Mouse (Mus musculus) spleen, postnatal 10 days (tissue): ENCODE data around the gene Tmem150a.

Source experiments
- DNase-seq, 2 experiments: peaks; one replicate each; pipeline ENCODE4 v3.0.0; 2021 to 2022; ENCODE audit warnings: low spot score in 2 of 2

The Tmem150a gene

DNA sequence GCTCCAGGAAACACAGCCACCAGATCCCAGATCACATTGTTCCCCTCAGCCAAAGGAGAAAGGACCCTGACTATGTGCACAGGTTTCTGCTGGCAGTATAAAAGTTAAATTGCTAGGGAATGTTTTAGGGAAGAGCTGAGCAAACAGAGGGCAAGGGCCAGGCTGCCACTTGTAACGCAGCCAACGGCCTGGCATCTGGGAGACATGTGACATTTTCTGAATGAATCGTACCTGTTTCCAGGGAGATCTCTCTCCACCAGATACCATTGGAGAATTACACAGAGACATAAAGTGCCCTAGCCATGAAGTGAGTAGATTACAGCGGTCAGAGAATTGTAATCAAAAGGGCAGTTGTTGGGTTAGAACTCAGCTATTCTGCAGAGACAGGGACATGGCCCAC, 17.9 kb downstream of the Tmem150a start:
- no peak for DNase-seq

- no peak for DNase-seq
Measured at GRCm38 (mm10) chr6:72374206-72374605, 19.0 kb downstream of the Tmem150a start.

DNA sequence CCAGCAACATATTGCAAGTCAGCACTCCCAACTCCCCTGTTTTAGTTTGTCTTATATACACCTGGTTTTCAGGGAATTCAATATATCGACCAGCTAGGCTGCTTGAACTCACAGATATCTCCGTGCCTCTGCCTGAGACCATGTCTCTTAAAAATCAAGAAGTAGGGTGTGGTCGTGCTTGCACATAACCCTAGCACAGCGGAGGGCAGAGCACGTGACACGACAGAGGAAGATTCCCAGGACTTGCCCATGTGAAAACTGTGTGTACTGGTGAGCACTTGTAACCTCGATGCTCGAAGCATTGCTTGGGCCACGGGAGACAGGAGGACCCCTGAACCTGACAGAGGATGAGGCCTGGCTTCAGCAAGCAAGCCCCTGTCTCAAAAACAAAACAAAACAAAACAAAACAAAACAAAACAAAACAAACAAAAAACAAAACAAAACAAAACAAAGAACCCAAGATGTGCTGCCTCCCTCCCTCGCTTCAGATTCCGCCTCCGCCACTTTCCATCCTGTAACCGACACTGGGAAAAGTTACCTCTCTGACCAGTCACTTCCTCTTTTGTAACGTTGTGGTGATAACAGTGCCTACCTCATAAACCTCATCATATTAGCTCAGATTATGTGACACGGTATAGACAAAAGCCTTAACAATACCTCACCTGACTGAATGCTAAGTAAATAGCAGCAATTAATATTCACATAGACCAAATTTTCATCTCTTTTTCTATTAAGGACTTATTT, 19.7 kb downstream of the Tmem150a start:
- no peak for DNase-seq

GRCm38 (mm10) chr6:72378510-72379234, 23.4 kb downstream of the Tmem150a start:
- no peak for DNase-seq

DNA sequence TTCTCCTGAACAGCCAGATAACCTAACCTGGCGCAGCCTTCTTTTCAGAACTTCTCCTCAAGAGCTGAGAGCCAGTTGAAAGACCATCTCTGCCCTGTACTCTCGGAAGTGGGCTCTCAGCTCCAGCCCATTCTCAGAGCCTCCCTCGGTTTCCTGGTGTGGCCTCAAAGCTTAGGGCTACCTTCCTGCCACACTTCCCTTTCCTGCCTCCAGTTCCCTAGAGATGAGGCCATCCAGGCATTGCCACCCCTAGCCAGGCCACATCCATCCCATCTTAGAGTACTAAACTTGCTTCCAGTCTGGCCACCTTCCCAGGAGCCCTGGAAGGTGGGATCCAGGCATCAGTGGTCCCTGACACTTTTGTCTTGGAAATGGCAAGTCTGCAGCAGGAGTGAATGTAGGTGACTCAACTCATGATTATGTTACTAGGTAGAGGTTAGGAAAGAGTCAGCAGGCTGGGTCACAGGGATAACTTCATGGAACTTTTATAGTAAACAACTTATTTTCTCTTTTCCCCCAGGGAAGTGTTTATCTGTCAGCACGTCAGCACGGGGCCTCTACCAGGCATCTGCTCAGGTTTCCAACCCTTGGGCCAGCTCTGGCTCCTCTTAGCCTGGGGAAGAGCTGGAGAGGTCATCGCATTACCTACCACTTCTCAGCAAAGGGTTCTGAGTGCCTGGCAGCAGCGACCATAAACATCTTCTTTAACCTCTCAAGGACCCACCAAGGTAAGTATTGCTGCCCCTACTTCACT, 24.3 kb downstream of the Tmem150a start:
- DNase-seq = peak in 1 of 2 experiments; percentile 58

- DNase-seq = peak; percentile 93 to 95
Measured at GRCm38 (mm10) chr6:72380131-72380770, 25.0 kb downstream of the Tmem150a start, which contains the start of gene Vamp5. Gene Vamp5 (minus strand): TSS chr6:72380468.

DNA sequence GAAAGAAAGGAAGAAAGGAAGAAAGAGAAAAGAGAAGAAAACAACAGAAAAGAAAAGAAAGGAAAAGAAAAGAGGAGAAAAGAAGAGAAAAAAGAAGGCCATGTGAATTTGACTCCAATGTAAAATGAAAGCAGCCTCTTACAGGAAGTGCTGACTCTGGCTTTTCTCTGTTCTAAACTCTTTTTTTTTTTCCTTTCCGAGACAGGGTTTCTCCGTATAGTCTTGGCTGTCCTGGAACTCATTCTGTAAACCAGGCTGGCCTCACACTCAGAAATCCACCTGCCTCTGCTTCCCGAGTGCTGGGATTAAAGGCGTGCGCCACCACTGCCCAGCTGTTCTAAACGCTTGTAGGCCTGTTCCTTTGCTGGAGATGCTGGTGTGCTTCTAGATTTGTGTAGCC, 27.2 kb downstream of the Tmem150a start:
- no peak for DNase-seq

GRCm38 (mm10) chr6:72383142-72383820, 28.0 kb downstream of the Tmem150a start:
- DNase-seq = peak in 1 of 2 experiments; percentile 41

DNA sequence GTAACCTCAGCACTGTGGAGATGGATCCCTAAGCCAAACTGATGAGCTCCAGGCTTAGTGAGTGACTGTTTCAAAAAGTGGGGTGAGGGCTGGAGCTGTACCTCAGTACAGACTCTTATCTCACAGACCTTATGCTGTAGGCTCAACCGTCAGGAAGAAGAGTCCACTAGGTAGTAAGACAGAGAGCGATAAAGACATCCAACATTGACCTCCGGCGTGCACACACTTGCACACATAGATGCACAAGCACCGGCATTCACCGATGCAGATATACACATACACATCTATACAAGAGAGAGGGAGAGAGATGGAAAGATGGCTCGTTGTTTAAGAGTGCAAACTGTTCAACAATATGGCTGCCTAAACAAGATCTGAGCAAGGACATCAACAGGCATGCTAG, 28.7 kb downstream of the Tmem150a start:
- peak in 1 of 2 experiments; percentile 33 for DNase-seq

DNA sequence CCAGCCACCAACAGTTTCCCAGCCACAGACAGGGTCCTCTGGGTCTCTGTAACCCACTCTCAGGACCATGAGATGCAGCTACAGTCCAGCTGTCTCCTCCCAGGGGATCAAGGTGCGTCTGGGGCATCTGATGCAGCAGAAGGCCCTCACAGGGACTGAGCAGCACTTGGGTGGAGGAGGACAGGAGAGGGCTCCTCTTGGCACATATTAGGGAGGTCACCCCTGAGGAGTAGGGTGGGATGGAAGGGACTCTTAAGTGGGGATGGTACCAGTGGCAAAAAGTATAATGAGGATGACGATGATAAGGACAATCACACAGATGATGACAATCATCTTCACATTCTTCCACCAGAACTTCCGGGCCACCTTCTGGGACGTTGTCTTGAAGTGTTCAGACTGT, 30.0 kb downstream of the Tmem150a start:
- DNase-seq = no peak

DNA sequence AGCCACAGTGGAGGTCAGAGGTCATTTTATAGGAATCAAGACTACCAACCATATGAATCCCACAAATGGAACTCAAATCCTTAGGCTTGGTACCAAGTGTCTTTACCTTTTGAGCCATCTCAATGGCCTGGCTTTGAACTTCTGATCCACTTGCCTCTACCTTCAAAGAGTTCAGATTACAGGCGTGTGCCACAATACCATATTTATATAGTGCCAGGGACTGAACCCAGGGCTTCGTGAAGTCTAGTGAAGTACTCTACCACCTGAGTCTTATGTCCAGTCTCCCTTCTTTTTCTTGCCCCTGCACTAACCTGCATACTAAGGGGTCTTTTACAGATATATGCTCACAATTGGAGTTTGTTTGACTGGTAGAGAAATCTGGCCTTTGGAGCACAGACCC, 31.3 kb downstream of the Tmem150a start:
- DNase-seq = no peak

DNA sequence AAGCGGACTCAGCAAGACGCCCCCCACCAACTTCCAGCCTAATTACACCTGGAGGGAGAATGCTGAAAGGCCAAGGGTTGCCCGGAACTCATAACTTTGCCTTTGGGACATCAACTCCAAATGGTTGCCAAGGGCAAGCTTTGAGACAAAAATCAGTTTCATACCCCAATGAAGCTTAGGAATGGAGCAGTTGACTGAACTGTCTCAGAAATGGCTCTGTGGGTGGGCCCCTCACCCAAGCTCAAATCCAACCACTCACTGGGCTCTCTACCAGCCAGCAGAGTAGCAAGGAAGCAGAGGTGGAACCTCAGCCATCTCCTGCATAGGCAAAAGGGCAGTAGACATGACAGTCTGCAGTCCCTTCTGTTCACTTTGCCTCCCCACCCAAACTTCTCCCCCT, 32.6 kb downstream of the Tmem150a start:
- no peak for DNase-seq

DNA sequence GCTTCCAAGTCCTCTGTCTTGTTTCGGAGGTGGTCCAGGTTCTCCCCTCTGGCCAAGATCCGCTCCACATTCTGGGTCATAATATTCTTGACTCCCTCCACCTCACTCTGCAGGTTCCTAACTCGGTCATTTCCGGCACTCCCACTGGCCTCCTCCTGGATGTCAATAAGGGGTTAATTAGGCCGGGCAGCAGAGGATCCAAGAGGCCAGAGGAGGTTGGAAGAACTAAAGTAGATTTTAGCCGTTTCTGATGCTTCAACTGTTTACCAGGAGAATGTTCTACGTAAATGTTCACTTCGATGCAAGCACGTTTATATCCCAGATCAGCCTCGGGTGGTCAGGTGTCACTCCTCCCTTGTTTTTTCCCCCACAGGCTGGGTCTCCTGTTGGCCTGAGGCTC, 33.0 kb downstream of the Tmem150a start:
- DNase-seq = no peak

DNA sequence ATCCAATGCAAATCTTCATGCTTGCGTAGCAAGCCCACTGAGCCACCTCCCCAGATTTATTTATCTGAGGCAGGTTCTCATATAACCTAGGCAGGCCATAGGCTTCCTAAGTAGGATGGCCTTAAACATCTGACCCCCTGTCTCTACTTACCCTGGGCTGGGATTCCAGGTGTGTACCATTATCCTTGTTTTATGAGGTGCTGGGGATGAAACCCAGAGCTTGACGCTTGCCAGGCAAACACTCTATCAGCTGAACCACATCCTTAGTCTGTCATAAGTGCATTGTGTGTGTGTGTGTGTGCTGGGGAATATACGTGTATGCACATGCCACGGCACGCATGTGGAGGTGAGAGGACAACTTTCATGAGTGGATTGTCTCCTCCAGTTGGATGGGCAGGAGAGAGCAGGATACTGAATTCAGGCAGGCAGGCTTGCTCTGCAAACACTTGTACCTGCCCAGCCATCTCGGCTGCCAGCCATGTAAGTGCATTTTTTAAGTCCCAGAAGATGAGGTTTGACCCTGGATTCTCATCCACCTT, 33.6 kb downstream of the Tmem150a start:
- peak in 1 of 2 experiments; percentile 46 for DNase-seq

GRCm38 (mm10) chr6:72389471-72389940, 34.3 kb downstream of the Tmem150a start:
- DNase-seq = peak in 1 of 2 experiments; percentile 81

DNA sequence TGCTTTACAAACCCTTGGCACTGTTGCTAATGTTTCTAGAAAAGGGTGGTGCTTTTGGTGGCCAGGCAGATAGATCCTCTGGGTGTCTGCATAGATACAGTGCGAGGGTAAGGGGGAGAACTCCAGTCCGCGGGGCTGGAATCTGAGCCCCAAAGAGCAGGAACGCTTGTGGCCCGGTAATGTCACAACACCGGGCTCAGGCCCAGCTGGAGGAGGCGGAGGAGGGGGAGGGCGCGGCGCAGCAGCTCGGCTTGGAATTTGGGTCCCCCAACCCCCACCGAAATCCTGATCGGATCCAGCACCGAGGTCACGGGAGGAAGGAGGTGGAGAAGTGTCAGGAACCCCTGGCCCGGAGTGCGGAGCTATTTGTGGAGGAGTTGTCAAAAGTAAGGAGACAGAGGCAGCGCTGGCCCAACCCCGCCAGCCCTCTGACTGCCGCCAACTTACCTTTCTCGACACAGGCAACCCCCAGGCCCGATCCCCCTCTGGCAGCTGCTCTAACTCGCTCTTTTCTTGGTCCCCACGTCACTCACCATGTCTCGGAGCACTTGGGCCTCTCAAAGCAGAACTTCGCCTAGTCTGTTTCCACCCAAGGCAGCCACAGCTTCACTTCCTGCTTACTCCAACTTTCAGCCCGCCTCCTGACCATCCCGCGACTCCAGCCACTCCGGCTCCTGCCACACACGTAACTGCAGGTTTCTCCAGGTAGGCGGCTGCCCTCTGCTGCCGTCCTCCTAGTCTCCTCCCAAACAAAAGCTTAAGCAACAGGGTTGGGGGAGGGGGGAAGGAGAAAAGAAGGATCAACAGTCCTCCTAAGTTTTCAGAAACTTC, 34.9 kb downstream of the Tmem150a start, which contains the start of gene Vamp8:
Gene Vamp8 (minus strand): TSS at position 763 of the 831 bp plus-strand sequence.
- DNase-seq = peak; percentile 76 to 83

GRCm38 (mm10) chr6:72390795-72391521, 35.7 kb downstream of the Tmem150a start:
- peak; percentile 61 to 68 for DNase-seq

DNA sequence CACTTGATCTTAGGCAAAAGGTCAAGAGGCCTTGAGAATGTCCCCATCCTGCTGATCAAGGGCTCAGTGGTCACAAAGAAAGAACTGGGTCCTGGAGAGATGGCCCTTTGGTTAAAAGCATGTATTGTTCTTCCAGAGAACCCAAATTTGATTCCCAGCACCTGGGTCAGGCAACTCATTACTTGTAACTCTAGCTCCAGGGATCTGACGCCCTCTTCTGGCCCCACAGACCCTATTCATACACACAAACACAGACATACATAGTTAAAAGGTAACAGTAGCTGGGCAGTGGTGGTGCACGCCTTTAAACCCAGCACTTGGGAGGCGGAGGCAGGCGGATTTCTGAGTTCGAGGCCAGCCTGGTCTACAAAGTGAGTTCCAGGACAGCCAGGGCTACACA, 37.1 kb downstream of the Tmem150a start:
- DNase-seq = no peak

- DNase-seq = no peak
Measured at GRCm38 (mm10) chr6:72396837-72397251, 41.6 kb downstream of the Tmem150a start.
